Mouse (Mus musculus) neural tube, embryonic 12.5 days (tissue): ENCODE data around the gene 4930455H04Rik. TPM values are rescaled to one million over a fixed set of nuclear protein-coding genes. Genes with fewer than 3 reads are reported as not detected.

Experiments used
- ATAC-seq: fragments of 200-750 bp; cut with Nextera tagmentation; 2 replicates; pipeline ENCODE4 v1.8.0; 2017; ENCODE audit warnings: low read depth, mild to moderate bottlenecking, moderate TSS enrichment, moderate library complexity; ENCODE audit not compliant: low FRiP score
- H3K27ac ChIP-seq: fragments of 300-500 bp; sonication (generic); 2 replicates; pipeline ENCODE4 v1.5.1; 2016
- H3K27me3 ChIP-seq: fragments of 300-500 bp; sonication (generic); replicated peaks from 2 replicates; pipeline ENCODE4 v1.6.1; 2016; ENCODE audit warnings: mild to moderate bottlenecking
- H3K36me3 ChIP-seq: fragments of 300-500 bp; sonication (generic); 2 replicates; pipeline ENCODE4 v1.6.1; 2016; ENCODE audit warnings: mild to moderate bottlenecking
- H3K4me1 ChIP-seq: fragments of 300-500 bp; sonication (generic); 2 replicates; pipeline ENCODE4 v1.6.1; 2016
- H3K4me2 ChIP-seq: fragments of 300-500 bp; sonication (generic); replicated peaks from 2 replicates; pipeline ENCODE4 v1.6.1; 2016; ENCODE audit warnings: mild to moderate bottlenecking
- H3K4me3 ChIP-seq: fragments of 300-500 bp; sonication (generic); 2 replicates; pipeline ENCODE4 v1.5.1; 2016
- H3K9ac ChIP-seq: fragments of 300-500 bp; sonication (generic); 2 replicates; pipeline ENCODE4 v1.6.1; 2016; ENCODE audit warnings: mild to moderate bottlenecking
- H3K9me3 ChIP-seq: fragments of 300-500 bp; sonication (generic); 2 replicates; pipeline ENCODE4 v1.6.1; 2016; ENCODE audit warnings: mild to moderate bottlenecking
- WGBS: fragments of 180-500 bp; shearing (Covaris S2); methylation state at CpG from one replicate; pipeline ENCODE4 v1.1.7; 2016; 5-methylcytosine and 5-hydroxymethylcytosine counted together
- polyA plus RNA-seq: library from polyadenylated mRNA; unstranded; fragments of >200 nt; fragmentation: Nextera tagmentation; extraction: Ambion mirVana; gene quantifications from 2 replicates; pipeline ENCODE4 v1.2.1, GENCODE M21; 2016

The 4930455H04Rik gene
- polyA plus RNA-seq, 1 experiment from 2014 or later, result not detected

DNA sequence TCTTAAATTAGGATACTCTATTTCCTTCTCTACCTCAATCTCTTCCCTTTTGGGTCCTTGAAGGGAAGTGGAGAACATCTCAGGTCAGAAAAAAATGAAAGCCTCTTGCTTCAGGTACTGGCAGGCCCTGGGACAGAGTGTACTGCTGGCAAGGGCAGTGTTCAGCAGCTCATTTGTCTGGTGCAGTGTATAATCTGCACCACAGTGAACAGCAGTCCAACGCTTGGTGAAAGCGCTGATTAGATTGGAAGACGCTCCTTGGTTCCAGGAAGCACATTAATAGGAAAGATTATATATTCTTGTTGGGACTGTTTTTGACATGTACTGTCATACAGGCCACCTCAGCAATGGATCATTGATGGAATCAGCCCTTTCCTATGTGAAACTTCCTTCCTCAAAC is 16.6 kb upstream of the 4930455H04Rik start:
- 95% methylated on average over 3 of the region's 3 CpGs for WGBS
- no peaks in the 10 kb centered on the region for H3K9me3 ChIP-seq
- no peak overlapping the region for H3K4me2 ChIP-seq
- no peak overlapping the region for H3K4me3 ChIP-seq
- H3K27me3 ChIP-seq, result no peaks in the 10 kb centered on the region
- H3K9ac ChIP-seq, result no peak overlapping the region
- H3K4me1 ChIP-seq, result no peaks in the 10 kb centered on the region
- ATAC-seq, result no peak
- H3K27ac ChIP-seq, result no peak overlapping the region
- no peaks in the 10 kb centered on the region for H3K36me3 ChIP-seq

- Histone ChIP-seq H3K36me3 (no peaks in the 10 kb centered on the region), H3K4me2 (no peak overlapping the region), H3K4me3 (no peak overlapping the region), H3K27me3 (no peaks in the 10 kb centered on the region), H3K9ac (no peak overlapping the region), H3K9me3 (no peaks in the 10 kb centered on the region), H3K4me1 (no peaks in the 10 kb centered on the region), H3K27ac (no peak overlapping the region)
- WGBS, result 81% methylated on average over 8 of the region's 8 CpGs
- ATAC-seq, result no peak
These were observed 15.7 kb upstream of the 4930455H04Rik start for GRCm38 (mm10) chr3:116952242-116952899.

DNA sequence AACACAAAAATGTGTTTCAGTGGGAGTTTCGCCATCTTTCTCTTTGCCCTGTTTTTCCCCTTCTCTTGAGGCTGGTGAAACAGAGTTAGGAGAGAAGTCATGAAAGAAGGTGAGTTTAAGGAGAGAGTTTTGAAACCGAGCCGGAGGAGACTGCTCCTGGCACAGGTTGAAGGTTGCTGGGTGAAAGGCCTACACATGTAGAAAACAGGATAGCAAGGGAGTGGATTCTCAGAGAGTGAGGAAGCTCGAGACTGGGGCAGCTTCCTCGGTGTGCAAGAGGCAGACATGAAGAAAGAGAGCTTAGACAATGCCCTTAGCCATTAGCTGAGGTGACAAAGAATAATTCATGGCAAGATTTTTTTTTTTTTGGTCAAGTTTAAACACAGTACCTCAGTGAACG is 14.7 kb upstream of the 4930455H04Rik start:
- Histone ChIP-seq H3K9me3 (no peaks in the 10 kb centered on the region), H3K4me2 (no peak overlapping the region), H3K27me3 (no peaks in the 10 kb centered on the region), H3K36me3 (no peaks in the 10 kb centered on the region), H3K9ac (no peak overlapping the region), H3K27ac (no peak overlapping the region), H3K4me1 (no peaks in the 10 kb centered on the region), H3K4me3 (no peak overlapping the region)
- 81% methylated on average over 6 of the region's 6 CpGs for WGBS
- ATAC-seq, result no peak

DNA sequence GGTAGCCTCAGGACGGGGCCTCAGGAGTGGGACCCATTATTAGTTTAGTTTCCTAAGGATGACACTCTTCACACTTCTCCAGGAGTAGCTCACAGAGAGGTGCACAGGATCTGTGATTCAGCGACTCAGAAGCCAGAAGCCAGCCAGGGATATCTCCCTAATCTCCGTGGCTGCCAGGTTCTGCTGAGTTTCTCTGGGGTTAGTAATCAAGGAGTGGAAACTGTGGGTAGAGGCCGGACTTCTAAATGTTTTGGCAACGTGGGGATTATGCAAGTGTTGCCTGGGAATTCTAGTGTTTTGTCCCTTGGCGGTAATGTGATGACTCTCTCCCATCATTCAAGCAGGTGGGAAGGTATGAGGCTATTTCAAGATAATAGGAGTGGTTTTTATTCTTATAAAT is 13.0 kb upstream of the 4930455H04Rik start:
- Histone ChIP-seq H3K27me3 (no peaks in the 10 kb centered on the region), H3K9ac (no peak overlapping the region), H3K9me3 (no peaks in the 10 kb centered on the region), H3K4me2 (no peak overlapping the region), H3K36me3 (no peaks in the 10 kb centered on the region), H3K4me1 (no peaks in the 10 kb centered on the region), H3K4me3 (no peak overlapping the region), H3K27ac (no peak overlapping the region)
- 73% methylated on average over 6 of the region's 6 CpGs for WGBS
- no peak for ATAC-seq

DNA sequence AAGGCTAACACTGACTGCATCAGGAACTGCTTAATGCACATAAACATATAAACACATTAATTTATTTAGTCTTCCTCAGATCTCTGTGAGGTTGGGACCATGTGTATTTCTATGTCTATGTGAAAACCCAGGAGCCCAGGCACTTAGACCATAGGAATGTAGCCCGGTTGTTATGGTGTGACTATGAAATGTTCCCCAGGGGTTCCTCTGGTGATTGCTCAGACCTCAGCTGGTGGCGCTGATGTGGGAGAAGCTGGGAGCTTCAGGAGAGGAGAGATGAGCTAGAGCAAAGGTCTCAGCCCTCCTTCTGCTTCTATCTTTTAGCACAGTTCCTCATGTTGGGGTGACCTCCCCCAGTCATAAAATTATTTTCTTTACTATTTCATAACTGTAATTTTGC is 7.7 kb upstream of the 4930455H04Rik start:
- Histone ChIP-seq H3K27me3 (no peaks in the 10 kb centered on the region), H3K4me3 (no peak overlapping the region), H3K9ac (no peak overlapping the region), H3K36me3 (no peaks in the 10 kb centered on the region), H3K4me1 (no peaks in the 10 kb centered on the region), H3K27ac (no peak overlapping the region), H3K4me2 (no peak overlapping the region), H3K9me3 (no peaks in the 10 kb centered on the region)
- ATAC-seq, result no peak
- WGBS, result 71% methylated on average over 2 of the region's 2 CpGs

- WGBS, result 64% methylated on average over 15 of the region's 15 CpGs
These were observed 6.5 kb upstream of the 4930455H04Rik start for GRCm38 (mm10) chr3:116961354-116962142.

DNA sequence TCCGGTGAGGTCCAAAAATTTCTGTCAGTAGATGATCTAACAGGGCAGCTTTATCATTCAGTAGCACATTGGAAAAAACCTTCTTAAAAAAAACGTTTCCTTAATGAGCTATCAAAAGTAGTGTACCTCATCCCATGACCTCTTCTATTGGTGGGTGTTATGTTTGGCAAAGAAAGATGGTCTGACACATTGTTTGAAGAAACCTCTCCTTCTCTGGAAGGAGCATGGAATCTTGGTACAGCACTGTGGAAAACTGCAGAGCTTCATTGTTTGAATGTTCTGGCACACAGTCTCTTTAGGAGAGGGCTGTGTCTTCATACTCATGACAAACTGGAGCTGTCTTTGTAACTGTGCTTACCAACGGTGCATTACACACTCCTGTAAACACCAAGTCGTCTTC is 4.9 kb upstream of the 4930455H04Rik start:
- no peak overlapping the region for H3K9ac ChIP-seq
- no peak for ATAC-seq
- no peaks in the 10 kb centered on the region for H3K27me3 ChIP-seq
- no peak overlapping the region for H3K4me3 ChIP-seq
- H3K27ac ChIP-seq, result no peak overlapping the region
- no peak overlapping the region for H3K4me2 ChIP-seq
- peaks cover 2% of the 10 kb centered on the region; the same call in 1 of the 2 replicates for H3K4me1 ChIP-seq
- no peaks in the 10 kb centered on the region for H3K9me3 ChIP-seq
- no peaks in the 10 kb centered on the region for H3K36me3 ChIP-seq
- 68% methylated on average over 4 of the region's 4 CpGs for WGBS

More at GRCm38 (mm10) chr3:116961354-116962142, 6.5 kb upstream of the 4930455H04Rik start:
- ATAC-seq, result no peak
- no peaks in the 10 kb centered on the region for H3K36me3 ChIP-seq
- no peaks in the 10 kb centered on the region for H3K4me1 ChIP-seq
- no peaks in the 10 kb centered on the region for H3K27me3 ChIP-seq
- no peak overlapping the region for H3K4me3 ChIP-seq
- no peaks in the 10 kb centered on the region for H3K9me3 ChIP-seq
- no peak overlapping the region for H3K9ac ChIP-seq
- no peak overlapping the region for H3K27ac ChIP-seq
- H3K4me2 ChIP-seq, result no peak overlapping the region

- H3K9me3 ChIP-seq, result no peaks in the 10 kb centered on the region
- ATAC-seq, result no peak
- no peaks in the 10 kb centered on the region for H3K27me3 ChIP-seq
- no peak overlapping the region for H3K27ac ChIP-seq
- peaks cover 6% of the 10 kb centered on the region; the same call in 1 of the 2 replicates for H3K4me1 ChIP-seq
- WGBS, result 91% methylated on average over 9 of the region's 9 CpGs
- no peak overlapping the region for H3K4me2 ChIP-seq
- H3K36me3 ChIP-seq, result no peaks in the 10 kb centered on the region
- no peak overlapping the region for H3K4me3 ChIP-seq
- no peak overlapping the region for H3K9ac ChIP-seq
These were observed 3.6 kb upstream of the 4930455H04Rik start for GRCm38 (mm10) chr3:116964426-116964825.

GRCm38 (mm10) chr3:116966225-116966624 is 1.8 kb upstream of the 4930455H04Rik start:
- Histone ChIP-seq H3K4me3 (no peak overlapping the region), H3K27me3 (no peaks in the 10 kb centered on the region), H3K9me3 (no peaks in the 10 kb centered on the region), H3K36me3 (no peaks in the 10 kb centered on the region), H3K4me2 (no peak overlapping the region), H3K9ac (no peak overlapping the region), H3K4me1 (peaks cover 6% of the 10 kb centered on the region; the same call in 1 of the 2 replicates), H3K27ac (no peak overlapping the region)
- peak; percentile 75; the same call in 1 of the 2 replicates for ATAC-seq
- 32% methylated on average over 4 of the region's 4 CpGs for WGBS

DNA sequence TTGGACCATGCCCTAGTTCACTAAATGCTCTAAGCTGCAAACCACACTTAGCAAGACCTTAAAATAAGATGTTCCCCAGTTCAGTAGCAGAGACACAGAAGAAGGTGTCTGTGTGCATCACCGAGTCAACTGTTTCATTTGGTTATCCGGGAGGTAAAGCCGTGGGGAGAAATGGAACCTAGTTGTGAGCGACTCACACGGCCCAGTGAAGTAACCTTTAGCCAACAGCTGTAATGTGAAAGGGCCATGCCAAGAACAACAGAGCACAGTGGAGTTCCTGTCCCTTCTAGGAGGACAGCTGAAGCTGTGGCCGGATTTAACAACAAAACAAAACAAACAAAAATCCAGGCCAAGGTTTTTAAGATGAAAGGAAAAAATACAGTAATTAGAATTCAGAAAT is 1.3 kb upstream of the 4930455H04Rik start:
- Histone ChIP-seq H3K4me3 (no peak overlapping the region), H3K27me3 (no peaks in the 10 kb centered on the region), H3K4me1 (peaks cover 6% of the 10 kb centered on the region; the same call in 1 of the 2 replicates), H3K27ac (no peak overlapping the region), H3K9ac (no peak overlapping the region), H3K36me3 (no peaks in the 10 kb centered on the region), H3K4me2 (no peak overlapping the region), H3K9me3 (no peaks in the 10 kb centered on the region)
- 71% methylated on average over 6 of the region's 6 CpGs for whole genome bisulfite sequencing
- ATAC-seq, result no peak

- Histone ChIP-seq H3K27ac (no peak overlapping the region), H3K9me3 (no peaks in the 10 kb centered on the region), H3K4me2 (no peak overlapping the region), H3K36me3 (no peaks in the 10 kb centered on the region), H3K4me3 (no peak overlapping the region), H3K9ac (no peak overlapping the region), H3K4me1 (peaks cover 6% of the 10 kb centered on the region; the same call in 1 of the 2 replicates), H3K27me3 (no peaks in the 10 kb centered on the region)
- 91% methylated on average over 6 of the region's 6 CpGs for WGBS
- no peak for ATAC-seq
These were observed 631 bp upstream of the 4930455H04Rik start for GRCm38 (mm10) chr3:116967436-116967835.

- Histone ChIP-seq H3K4me3 (peak within 1 kb of the TSS; percentile 30), H3K27me3 (no peaks in the 10 kb centered on the region), H3K36me3 (no peaks in the 10 kb centered on the region), H3K9ac (peak within 1 kb of the TSS; percentile 48), H3K27ac (no peak within 1 kb of the TSS), H3K4me1 (peaks cover 6% of the 10 kb centered on the region; the same call in 1 of the 2 replicates), H3K9me3 (no peaks in the 10 kb centered on the region), H3K4me2 (peak within 1 kb of the TSS; percentile 63)
- ATAC-seq, result peak; percentile 70
- 11% methylated on average over 17 of the region's 17 CpGs for WGBS
These were observed 502 bp downstream of the 4930455H04Rik start, which contains the start of gene Palmd for GRCm38 (mm10) chr3:116968540-116968997. Palmd (minus strand) TSS chr3:116968987.
